Mouse (Mus musculus): ENCODE data around the gene Lbh. TPM values are rescaled to one million over a fixed set of nuclear protein-coding genes. Genes with fewer than 3 reads are reported as not detected.

Gene Lbh
- total RNA-seq, 2 experiments from 2014 or later: 34.2 to 36.1 TPM

DNA sequence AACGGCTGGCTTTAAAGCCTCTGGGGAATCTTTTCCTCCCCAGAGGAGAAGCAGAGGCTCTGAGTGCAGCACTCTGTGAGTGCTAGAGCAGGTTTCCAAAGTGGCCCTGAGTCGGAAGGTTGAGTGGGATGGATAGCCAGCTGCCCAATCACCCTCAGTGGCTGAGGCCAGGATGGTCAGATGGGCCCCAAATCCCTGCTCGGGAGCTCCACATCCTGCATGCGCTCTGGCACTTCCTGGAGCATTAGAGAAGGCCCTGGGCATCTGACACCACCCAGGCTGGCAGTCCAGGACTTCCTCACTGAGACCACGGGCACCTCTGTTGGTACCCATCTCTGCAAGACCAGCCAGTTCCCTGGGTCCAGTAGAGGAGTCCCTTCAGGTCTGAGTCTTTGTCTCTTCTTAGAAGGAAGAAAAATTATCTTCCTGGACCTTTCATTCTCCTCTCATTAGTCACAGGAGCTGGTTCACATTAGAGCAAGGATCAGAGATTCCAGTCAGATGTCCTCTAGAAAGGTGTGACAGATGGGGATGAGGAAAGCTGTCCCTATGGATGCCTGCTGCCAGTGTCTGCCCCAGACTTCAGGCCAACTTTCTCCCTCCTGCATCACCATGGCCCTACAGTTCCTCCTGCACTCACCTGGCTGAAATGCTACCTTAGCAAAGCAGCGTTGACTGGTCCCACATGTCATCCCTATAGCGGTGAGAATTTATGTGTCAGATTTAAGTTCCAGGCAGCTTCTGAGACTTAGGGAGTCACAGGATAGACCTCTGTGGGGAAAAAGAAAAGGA, 8.8 kb upstream of the Lbh start:
- DNase-seq (ENCODE audit: extremely low spot score in 1 of 2, low spot score in 1 of 2): no peak

DNA sequence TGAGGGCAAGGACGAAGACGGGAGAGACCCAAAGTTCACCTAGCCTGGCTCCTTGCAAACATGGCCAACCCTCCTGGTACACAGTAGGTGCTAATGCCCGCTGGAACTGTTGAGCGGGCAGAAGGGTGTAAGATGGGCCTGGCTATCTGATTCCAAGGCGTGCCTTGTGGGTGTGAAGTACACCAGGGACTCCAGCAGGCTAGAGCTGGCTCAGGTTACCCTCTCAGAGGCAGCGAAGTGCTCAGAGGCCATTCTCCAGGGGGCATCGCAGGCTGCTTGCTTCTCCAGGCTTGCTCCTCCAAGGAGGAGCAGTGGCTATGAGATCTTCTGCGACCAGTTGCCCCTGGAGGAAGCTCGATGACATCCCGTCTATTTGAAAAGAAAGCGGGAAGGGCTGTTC, 6.8 kb upstream of the Lbh start:
- DNase-seq (ENCODE audit: extremely low spot score in 1 of 2, low spot score in 1 of 2): no peak

DNA sequence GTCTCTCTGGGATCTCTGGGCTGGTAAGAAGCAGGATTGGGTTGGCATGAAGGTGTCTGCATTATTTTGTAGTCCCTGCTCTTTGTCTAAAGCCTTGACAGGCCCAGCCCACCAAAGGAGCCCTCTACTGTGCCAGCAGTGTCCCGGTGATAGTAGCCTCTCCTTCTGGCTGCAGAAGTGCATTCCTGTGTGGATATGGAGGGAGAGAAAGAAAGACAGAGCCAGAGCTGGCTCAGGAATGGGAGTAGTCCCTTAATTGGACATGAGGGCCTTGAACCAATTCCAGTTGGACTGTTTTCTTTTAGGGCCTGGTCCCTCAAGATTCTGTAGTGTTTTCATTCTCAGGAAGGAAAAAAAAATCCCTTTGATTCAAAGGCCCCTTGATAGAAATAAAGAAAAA, 6.4 kb upstream of the Lbh start:
- DNase-seq (ENCODE audit: extremely low spot score in 1 of 2, low spot score in 1 of 2): no peak

DNA sequence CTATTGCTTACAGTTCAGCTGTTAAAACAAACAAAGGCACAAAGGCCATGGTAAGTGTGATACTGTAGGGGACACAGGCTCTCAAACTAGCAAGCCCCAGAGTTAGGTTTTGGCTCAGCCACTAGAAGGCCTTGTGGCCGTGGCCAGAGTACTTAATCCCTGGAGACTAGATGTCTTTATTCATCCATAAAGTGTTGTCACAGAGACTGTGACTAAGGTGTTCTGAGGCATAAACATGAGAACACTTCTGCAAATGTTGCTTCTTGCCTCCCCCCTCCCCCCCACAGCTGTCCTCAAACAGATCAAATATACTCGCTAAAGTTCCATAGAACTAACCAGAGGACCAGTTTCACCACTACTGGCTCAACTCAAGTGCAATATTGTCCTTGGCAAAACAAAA, 4.0 kb upstream of the Lbh start:
- no peak for DNase-seq (ENCODE audit: extremely low spot score in 1 of 2, low spot score in 1 of 2)

DNA sequence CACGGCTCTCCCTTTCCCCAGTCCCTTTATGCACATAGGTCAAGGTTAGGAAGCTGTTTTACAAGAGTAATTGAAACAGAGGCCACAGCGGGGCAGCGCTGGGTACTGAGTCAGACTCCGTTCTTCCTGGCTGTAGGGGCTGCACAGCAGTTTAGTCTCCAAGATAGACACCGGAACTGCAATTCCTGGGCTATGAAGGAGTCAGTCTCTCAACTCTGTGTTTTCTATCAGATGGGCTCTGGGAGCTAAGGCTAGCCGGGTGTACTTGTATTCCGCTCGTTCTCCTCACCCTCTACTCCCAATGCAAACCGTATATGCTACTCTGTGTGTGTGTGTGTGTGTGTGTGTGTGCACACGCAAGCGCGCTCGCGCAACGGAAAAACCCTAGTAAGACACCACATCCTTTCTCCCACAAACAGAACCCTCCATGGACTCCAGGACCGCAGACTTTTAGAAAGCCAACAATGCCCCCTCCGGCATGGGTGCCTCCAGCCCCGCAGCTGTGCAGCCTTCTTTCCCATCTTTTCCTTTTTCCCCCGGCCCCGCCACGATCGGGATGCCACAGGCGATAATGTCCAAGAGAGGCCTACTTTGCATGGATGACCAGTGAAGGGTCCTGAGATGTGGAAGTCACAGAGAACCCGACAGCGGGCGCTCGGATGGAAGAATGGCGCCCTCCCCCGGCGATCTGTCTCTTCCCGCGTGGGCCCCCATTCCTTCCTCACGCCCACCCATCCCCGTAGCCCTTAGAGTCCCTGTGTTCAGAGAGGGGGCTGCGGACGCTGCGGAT, 669 bp upstream of the Lbh start:
- DNase-seq (ENCODE audit: extremely low spot score in 1 of 2, low spot score in 1 of 2): peak; percentile 51 to 53

DNA sequence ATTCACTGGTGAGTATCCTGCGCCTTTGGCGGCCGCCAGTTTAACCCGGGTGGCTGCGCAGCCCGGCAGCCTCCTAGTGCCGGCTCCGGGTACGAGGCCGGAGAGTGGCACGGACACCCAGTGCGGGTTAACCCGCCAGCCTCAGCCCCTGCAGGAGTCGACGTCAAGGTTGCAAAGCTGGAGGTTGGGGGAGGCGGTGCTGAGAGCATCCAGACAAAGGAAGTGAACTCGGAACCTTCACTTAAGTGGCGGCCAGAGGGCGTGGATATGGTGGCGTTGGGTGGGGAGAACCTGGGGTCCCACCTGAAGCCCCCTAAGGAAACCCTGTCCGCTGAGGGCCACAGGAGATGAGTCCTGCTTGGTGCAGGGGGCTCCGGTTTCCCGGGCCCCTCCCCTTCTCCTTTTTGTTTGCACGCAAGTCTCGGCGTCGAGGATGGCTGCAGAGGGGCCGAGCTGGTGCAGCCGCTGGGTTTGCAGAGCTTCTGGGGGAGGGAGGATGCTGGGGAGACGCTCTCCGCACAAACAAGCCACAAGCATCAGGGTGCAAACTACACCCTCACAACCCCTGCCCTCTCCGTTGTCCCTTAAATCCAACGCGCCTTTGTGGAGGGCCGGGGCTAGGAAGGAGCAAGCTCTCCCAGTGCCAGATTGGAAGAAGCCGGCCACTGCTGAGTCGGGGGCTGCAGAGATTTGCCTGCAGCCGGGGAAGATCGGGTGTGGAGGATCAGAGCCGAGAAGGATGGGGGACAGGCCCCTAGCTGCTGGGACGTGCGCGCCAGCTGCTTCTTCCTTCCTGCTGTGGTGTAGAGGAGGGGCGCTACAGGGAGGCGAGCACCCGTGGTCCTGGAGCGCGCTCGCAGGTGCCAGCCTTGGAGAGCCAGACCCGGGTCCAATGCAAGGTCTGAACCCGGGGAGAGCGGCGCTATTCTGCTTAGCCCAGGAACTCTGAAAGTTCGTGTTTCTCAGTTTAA, 751 bp downstream of the Lbh start:
- DNase-seq (ENCODE audit: extremely low spot score in 1 of 2, low spot score in 1 of 2): peak; percentile 21 to 44

DNA sequence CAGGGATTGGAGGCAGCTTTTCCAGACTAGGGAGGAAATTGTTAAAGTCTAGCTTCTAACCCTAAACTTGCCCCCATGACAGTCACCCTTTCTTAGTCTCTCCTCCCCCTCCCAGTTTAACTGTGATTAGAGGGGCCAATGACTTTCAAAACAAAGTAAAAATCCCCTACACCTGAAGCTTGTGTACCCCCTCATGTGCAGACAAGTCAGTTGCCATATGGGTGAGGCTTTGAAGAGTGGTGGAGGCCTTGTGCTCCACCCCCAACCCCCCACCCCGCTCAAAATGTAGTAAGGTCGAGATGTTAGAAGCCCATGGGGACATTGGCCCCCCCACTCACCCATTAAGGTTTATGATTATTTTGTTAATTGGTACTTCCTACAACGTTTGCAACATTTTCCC, 1.5 kb downstream of the Lbh start:
- DNase-seq (ENCODE audit: extremely low spot score in 1 of 2, low spot score in 1 of 2): no peak

DNA sequence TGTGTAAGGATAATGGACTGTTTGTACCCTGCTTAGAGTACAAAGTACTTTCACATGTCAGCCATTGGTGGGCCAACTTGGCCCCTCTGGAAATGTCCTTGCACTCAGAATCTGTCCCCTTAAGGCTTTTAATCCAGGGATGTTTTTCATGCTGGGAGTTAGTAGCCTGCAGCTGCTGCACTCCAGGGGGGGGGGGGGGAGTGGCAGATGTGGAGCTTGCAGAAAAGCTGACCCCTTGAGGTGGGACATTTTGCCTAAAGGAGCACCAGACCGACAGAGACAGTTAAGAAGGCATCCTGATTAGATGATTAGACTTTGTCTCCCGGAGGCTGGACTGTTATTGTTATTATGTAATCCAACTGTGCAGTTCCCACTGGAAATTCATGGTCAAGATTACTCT, 2.3 kb downstream of the Lbh start:
- DNase-seq (ENCODE audit: extremely low spot score in 1 of 2, low spot score in 1 of 2): no peak

DNA sequence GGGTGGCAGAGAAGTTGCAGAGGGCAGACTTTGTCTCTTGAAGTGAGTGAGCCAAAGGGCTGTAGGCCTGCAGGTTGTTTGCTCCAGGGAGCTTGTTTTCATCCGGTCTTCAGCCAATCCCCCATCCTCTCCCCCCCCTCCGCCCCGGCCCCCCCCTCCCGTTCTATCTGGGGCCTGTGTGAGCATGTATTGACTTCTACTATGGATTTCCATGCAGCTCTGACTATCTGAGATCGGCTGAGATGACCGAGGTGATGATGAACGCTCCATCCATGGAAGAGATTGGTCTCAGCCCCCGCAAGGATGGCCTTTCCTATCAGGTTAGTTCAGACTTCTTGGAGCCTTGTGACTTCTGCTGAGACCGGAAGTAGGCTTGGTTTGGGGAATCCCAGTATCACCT, 2.9 kb downstream of the Lbh start:
- DNase-seq (ENCODE audit: extremely low spot score in 1 of 2, low spot score in 1 of 2): no peak

DNA sequence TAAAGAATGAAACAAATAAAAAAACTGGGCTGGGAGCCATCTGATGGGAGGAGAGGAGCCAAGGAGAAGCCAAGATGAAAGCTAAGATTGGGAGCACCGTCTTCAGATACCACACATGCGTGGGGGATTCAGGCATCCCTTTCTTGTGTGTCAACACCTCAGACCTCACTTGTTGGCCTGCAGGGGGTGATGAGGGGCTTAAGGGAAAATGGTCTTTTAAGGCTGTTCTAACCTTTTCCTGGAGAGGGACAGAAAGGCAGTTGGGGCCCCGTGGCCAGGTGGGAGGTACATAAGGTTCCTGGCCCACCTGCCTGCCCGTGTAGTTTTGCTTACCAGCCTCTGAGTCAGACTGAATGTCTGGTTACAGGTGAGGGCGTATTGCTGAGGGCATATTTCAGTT, 4.1 kb downstream of the Lbh start:
- DNase-seq (ENCODE audit: extremely low spot score in 1 of 2, low spot score in 1 of 2): no peak

DNA sequence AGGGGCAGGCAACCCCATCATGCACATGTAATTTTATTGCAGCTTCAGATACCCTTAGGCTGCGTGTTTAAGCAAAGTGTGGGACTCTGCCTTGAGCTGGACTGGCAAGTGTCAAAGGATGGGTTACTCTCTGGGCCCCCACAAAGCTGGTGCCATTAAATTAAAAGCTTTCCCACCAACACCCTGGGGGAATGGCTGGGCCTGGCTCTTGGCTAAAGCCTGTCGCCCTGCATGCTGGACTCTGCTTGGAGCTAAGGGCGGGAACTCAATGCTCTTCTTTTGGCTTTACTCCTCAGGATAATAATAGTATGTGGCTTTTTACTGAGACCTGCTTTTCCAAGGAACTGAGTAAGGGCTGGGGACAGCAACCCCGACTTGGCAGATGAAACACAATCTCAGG, 5.2 kb downstream of the Lbh start:
- DNase-seq (ENCODE audit: extremely low spot score in 1 of 2, low spot score in 1 of 2): no peak

DNA sequence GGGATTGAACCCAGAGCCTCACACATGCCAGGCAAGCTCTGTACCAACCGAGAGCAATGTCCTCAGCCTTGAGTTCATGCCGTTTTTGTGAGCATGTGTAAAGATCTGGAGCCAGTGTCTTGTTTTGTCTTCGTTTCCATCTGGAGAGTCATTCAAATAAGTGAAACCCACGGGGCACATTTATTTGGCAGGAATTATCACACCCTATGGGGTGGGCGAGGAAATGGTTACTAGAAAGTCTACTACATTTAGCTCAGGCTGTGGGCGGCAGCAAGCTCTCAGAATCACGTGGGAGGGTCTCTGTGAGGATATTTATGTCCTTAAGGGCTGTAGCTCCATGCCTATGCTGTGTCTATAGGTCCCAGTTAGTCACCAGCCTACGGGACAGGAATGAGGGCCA, 6.2 kb downstream of the Lbh start:
- no peak for DNase-seq (ENCODE audit: extremely low spot score in 1 of 2, low spot score in 1 of 2)

DNA sequence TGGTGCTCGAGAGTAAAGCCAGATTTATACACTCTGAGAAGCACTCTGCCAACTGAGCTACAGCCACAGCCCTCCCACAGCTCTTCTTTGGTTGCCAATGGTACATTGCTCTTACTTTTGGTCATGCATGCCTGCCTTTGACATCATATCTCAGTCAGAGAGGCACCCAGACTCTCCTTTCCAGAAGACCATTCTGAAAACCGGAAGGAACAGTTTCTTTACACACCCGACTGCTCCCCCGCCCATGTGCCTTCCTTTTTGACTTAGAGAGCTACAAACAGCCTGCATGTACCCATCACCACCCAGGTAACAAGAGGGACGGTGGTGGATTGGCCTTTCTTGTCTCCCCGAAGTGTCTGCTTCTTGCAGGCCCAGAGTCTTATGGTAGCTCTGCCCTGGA, 7.0 kb downstream of the Lbh start:
- DNase-seq (ENCODE audit: extremely low spot score in 1 of 2, low spot score in 1 of 2): no peak

DNA sequence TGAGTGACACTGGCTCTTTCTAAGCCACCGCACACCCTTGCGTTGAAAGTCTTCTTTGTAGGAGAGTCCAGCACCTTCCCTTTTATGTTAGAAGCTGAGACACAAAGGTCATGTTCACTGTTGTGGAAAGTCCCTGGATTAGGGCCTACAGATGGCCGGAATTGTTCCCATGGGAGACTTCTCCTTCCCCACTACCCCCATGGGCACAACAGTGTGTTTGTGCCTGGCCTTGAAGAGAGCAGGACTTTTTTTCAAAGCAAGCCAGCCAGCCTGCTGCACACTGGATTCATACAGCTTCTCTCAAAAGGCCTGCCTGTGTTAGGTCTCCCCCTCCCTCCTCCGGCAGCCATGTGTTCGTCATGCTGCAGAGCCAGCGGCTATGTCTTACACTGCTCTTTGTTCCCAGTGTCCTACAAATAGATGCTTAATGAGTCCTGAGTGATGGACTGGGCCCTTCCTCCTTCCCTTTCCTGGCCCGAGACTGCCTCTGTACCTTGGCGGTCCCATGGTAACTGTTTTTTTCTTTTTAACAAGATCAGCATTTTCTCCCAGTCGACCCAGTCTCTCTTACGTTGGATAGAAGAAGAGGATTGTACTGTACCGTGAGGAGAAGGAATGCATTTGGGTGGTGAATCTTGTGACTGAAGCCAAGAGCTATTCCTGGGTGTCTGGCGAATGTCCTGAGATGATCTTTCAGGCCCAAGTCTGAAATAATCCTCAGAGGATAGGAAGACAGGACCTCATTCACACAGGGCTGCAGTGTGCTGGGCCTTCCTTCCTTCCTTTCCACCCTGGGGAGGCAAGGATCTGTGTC, 7.9 kb downstream of the Lbh start:
- peak in 1 of 2 experiments; percentile 18 for DNase-seq (ENCODE audit: extremely low spot score in 1 of 2, low spot score in 1 of 2)

DNA sequence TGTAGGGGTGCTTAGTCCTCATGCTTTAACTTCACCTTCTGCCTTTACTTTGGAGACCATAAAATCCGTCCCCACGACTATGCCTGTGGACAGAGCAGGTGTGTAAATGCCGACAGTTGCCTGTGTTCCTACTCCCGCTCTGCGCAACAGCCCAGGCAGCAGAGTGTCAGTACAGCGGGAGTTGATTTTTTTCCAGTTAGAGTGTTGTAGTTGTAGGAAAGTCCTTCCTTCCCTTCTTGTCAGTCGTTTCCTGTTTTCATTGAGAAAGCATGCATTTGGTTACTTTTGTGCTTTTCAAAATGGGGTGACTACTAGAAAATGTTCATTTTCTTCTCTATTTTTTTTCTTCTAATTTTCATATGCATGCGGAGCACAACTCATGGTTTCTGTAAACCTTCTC, 8.9 kb downstream of the Lbh start:
- no peak for DNase-seq (ENCODE audit: extremely low spot score in 1 of 2, low spot score in 1 of 2)

DNA sequence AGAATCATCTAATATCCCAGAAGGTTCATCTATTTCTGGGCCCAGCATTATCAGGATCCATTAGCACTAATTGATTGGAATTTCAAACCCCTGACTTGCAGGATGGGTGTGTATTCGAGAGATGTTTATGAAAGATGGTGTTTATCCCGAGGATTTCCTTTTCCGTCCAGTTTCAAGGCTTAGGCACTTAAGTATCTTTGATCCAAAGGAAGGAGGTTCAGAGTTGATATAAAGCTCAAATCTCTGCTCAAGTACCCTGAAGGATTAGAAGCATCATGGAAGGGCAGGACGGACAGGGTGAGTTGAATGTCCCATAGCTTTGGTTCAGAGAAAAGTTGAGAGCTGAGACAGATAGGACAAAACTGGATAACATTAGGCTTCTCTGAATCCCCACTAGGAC, 15.0 kb downstream of the Lbh start:
- DNase-seq (ENCODE audit: extremely low spot score in 1 of 2, low spot score in 1 of 2): no peak

DNA sequence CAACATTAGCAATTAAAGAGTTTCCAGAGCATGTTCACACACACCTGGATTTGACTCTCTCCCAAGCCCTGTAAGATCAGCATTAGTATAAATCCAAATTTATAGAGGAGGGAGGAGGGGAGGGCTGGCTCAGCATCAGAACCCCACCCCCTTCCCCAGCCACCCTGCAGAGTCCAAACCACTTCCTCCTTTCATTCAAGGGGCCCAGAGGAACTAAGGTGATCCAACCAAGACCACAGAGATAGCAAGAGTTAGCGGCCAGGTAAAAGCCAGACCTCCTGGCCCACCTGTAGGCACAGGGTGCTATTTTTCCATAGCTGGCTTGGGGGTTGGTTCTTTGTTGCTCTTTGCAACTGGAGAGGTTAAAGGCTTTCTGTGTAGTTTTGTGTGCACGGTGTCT, 16.0 kb downstream of the Lbh start:
- no peak for DNase-seq (ENCODE audit: extremely low spot score in 1 of 2, low spot score in 1 of 2)

DNA sequence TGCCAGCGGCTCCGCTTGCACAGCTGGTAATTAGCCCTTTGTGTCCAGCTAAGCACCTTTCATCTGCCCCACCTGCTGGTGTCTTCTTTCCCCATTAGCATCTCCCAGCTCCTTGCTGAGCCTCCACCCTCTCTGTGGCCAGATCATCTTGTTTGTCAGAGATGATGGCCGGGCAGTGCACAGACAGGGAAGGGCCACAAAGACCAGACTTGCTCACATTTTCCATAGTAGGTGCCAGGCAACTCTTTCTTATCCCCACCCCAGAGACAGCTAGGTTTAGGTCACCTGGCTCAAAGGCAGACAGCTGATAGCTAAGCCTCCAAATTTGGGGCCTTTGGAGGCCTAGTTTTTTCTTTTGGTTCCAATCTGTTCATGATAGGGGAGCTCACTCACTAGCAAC, 16.5 kb downstream of the Lbh start:
- DNase-seq (ENCODE audit: extremely low spot score in 1 of 2, low spot score in 1 of 2): no peak

DNA sequence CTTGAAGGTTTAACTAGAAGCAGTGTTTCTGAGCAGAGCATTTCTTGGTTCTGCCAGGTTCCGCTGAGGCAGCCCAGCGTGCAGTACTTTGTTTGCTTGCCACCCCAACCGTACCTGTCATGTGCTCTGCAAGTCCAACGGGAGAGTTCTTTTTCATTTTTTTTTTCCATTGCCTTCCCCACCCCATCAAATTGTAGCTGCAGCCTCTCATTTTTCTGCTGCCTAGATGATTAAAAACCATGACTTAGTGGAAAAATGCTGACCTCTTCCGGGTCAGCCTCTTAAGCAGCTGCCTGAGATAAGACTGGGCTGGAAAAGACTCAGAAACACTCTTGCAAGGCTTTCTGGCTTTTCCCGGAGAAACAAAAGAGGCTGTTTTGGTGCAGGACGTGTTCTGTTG, 17.8 kb downstream of the Lbh start:
- no peak for DNase-seq (ENCODE audit: extremely low spot score in 1 of 2, low spot score in 1 of 2)

DNA sequence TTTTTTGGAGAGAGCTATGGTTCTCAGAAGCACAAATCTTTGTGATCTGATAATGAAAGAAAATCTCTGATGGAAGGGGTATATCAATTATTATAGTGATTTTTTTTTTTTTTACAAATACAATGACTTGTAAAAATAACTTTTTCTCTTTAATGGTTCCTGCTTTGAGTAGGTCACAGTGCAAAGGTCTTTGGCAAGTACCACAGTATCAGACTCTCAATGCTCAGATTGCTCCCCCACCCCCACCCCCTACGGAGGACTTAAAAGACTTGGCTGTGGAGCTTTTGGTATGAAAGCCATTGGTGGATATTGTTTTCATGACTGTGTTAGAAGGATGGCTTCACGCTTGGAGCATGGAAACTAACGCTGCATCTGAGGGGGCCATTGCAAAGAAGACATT, 18.2 kb downstream of the Lbh start:
- no peak for DNase-seq (ENCODE audit: extremely low spot score in 1 of 2, low spot score in 1 of 2)
